Mouse (Mus musculus) limb, embryonic 13.5 days (tissue): ENCODE measurements at regions not wholly inside any gene's neighbourhood (a gene's known extent, or its start where the extent isn't known, plus 50 kb on each side); places are given as distances from the start of the nearest gene placed in this dataset.
A peak's percentile ranks its signal among the peaks of the same experiment; 100 is the strongest.

Source experiments
- ATAC-seq: fragments of 200-750 bp; cut with Nextera tagmentation; 2 replicates; pipeline ENCODE4 v1.8.0; 2017; ENCODE audit warnings: low read depth, moderate number of reproducible peaks, moderate TSS enrichment; ENCODE audit not compliant: low FRiP score
- H3K27ac ChIP-seq: fragments of 300-500 bp; sonication (generic); 2 replicates; pipeline ENCODE4 v1.5.1; 2015; ENCODE audit warnings: inconsistent platforms, mild to moderate bottlenecking, moderate library complexity
- H3K27me3 ChIP-seq: fragments of 300-500 bp; sonication (generic); 2 replicates; pipeline ENCODE4 v1.6.1; 2015; ENCODE audit warnings: mild to moderate bottlenecking, inconsistent platforms
- H3K36me3 ChIP-seq: fragments of 300-500 bp; sonication (generic); 2 replicates; pipeline ENCODE4 v1.6.1; 2015; ENCODE audit warnings: inconsistent platforms, mild to moderate bottlenecking, moderate library complexity
- H3K4me1 ChIP-seq: fragments of 300-500 bp; sonication (generic); 2 replicates; pipeline ENCODE4 v1.6.1; 2015; ENCODE audit warnings: inconsistent platforms
- H3K4me2 ChIP-seq: fragments of 300-500 bp; sonication (generic); replicated peaks from 2 replicates; pipeline ENCODE4 v1.6.1; 2015; ENCODE audit warnings: inconsistent platforms, mild to moderate bottlenecking, moderate library complexity
- H3K4me3 ChIP-seq: fragments of 300-500 bp; sonication (generic); 2 replicates; pipeline ENCODE4 v1.5.1; 2015; ENCODE audit warnings: moderate library complexity, mild to moderate bottlenecking, inconsistent platforms
- H3K9ac ChIP-seq: fragments of 300-500 bp; sonication (generic); 2 replicates; pipeline ENCODE4 v1.6.1; 2015; ENCODE audit warnings: mild to moderate bottlenecking, inconsistent platforms
- H3K9me3 ChIP-seq: fragments of 300-500 bp; sonication (generic); 2 replicates; pipeline ENCODE4 v1.6.1; 2016; ENCODE audit warnings: inconsistent platforms
- WGBS: fragments of 180-500 bp; shearing (Covaris S2); methylation state at CpG from one replicate; pipeline ENCODE4 v1.1.7; 2015; 5-methylcytosine and 5-hydroxymethylcytosine counted together

DNA sequence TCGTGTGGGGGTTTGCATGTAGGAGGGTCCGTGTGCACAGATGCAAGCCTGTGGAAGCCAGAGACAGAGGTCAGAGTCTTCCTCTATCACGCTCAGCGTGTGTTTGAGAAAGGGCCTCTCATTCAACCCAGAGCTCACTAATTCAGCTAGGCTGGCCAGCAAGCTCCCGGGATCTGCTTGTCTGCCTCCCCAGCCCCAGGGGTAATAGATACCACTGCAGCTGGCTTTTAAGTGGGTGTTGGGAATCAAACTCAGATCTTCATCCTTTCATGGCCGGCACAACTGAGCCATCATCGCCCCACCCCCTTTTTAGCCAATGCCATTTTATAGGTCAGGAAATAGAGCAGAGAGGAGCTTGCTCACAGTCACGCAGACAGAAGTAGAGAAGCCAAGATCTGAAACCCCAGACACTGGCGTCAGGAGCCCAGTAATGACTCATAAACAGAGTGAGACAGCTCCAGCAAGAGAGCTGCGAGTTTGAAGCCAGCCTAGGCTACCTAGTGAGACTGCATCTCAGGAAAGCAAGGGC, 80.3 kb downstream of the 1700001O22Rik start:
- peaks cover 80% of the 10 kb centered on the region for H3K4me1 ChIP-seq
- no peak overlapping the region for H3K4me3 ChIP-seq
- H3K27me3 ChIP-seq = no peaks in the 10 kb centered on the region
- no peaks in the 10 kb centered on the region for H3K9me3 ChIP-seq
- no peaks in the 10 kb centered on the region for H3K36me3 ChIP-seq
- no peak overlapping the region for H3K4me2 ChIP-seq
- peak overlapping the region; percentile 98 for H3K27ac ChIP-seq
- 12% methylated on average over 10 of the region's 10 CpGs for WGBS
- peak overlapping the region; percentile 53 for H3K9ac ChIP-seq
- ATAC-seq = no peak

DNA sequence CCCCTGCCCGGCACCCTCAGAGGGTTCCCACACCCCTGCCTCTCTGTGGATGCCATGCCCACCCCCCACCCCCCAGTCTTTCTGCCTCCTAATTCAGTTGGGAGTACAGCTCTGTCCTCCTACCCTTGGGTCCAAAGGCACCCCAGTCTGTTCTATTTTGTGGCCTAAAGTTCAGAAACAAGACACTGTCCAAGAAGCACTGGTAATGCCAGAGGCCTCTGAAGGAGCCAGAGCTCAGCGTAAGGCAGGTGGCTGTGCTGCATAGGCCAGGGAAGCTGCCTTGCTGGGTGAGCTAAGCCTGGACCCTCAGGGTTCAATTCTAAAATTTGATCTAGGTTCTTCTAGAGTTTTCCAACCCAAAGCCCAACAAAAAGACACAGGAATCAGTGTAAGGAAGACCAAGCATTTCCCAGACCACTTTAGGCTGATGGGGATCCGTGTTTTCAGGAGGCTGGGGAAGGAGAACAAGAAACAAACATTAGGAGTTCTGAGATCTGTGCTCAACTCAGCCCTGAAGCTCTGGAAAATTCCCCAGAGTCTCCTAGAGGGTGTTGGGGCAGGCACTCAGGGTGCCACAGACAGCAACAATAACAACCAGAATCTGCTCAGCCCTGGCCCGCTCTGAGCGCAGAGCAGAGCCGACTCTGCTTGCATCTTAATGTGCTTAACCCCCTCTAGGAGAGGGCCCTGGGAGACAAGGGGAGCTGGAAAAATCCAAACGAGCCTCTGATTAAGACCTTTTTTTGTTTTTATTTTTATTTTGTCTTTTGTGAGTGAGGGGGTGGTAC, 81.0 kb downstream of the 1700001O22Rik start:
- Histone ChIP-seq H3K36me3 (no peaks in the 10 kb centered on the region), H3K9ac (peak overlapping the region; percentile 53), H3K4me1 (peaks cover 86% of the 10 kb centered on the region), H3K27ac (peak overlapping the region; percentile 98), H3K9me3 (no peaks in the 10 kb centered on the region), H3K27me3 (no peaks in the 10 kb centered on the region), H3K4me2 (peak overlapping the region; percentile 27; the same call in 1 of the 2 replicates), H3K4me3 (no peak overlapping the region)
- no peak for ATAC-seq
- 19% methylated on average over 7 of the region's 7 CpGs for WGBS

DNA sequence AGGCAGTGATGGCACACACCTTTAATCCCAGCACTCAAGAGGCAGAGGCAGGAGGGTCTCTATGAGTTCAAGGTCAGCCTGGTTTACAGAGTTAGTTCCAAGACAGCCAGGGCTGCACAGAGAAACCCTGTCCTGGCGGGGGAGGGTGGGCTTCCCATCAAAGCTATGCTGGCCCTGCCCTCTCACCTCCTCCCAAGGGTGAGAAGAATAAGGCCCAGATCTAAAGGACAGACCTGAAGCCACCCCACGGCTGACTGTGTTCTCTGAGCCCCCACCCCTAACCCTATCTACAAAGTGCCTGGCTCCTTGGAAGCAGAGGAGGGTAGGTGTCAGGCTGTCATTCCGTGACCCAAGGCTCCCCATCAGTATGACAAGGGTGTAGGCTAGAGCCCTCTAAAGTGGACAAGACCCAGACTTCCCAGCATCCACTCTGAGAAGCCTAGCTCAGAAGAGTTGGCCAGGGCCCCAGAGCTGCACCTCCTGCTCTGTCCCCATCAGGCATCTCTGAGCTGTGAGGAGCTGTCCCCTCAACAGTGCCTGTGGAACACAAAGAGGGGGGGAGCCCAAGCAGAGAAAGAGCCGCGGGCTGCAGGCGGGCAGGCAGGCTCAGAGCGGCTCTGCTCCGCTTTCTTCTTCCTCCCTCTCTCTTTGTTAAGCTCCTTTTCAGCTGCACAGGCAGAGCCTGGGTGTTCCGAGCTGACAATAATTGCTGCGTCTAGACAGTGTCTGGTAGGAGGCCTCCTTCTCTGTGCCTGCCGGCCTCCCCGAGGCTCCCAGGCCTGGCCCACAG, 81.8 kb downstream of the 1700001O22Rik start:
- WGBS = 14% methylated on average over 12 of the region's 12 CpGs
- Histone ChIP-seq H3K4me1 (peaks cover 94% of the 10 kb centered on the region), H3K36me3 (no peaks in the 10 kb centered on the region), H3K27ac (peak overlapping the region; percentile 98), H3K9ac (peak overlapping the region; percentile 53; the same call in 1 of the 2 replicates), H3K9me3 (no peaks in the 10 kb centered on the region), H3K4me3 (no peak overlapping the region), H3K27me3 (no peaks in the 10 kb centered on the region), H3K4me2 (peak overlapping the region; percentile 27; the same call in 1 of the 2 replicates)
- peak; percentile 57 for ATAC-seq

DNA sequence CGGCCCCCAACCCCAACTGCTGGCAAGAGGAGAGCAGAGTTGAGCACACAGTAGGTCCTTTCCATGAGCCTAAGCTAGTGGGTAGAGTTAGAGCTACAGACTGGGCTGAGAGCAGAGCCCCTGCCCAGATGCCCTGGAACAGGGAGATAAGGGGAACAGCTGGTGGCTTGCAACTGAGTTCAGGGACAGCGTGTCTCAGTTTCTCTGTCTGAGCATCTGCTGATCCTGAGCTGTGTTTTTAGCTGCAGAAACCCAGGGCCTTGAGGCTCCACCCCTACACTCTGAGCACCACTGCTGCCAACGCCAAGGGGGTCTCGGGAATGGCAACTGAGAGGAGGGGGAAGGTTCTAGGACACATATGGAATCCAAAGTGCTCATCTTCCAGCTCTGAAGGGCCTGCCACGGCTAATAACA, 82.4 kb downstream of the 1700001O22Rik start:
- Histone ChIP-seq H3K27ac (peak overlapping the region; percentile 98), H3K36me3 (no peaks in the 10 kb centered on the region), H3K4me1 (peaks cover 95% of the 10 kb centered on the region), H3K27me3 (no peaks in the 10 kb centered on the region), H3K9ac (peak overlapping the region; percentile 69; the same call in 1 of the 2 replicates), H3K4me3 (no peak overlapping the region), H3K9me3 (no peaks in the 10 kb centered on the region), H3K4me2 (no peak overlapping the region)
- 74% methylated on average over 5 of the region's 5 CpGs for WGBS
- ATAC-seq = no peak

DNA sequence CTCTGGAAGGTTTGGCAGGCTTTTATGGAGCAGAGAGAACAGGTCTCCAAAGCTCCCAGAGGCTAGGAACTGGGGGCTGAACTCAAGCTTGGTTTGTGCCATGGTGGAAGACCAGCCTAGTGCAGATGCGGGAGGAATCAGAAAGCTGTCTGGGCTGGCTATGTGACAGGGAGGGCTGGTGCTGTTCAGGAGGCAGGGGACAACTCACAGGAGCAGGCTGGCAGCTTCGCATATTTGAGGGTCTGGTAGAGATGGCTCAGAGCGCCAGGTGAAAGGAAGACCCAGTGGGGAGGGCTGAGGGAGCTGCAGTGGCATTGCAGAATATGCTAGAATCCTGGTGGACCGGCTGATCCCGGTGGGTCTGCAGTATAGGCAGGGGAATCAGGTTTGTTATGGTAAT, 83.2 kb downstream of the 1700001O22Rik start:
- Histone ChIP-seq H3K4me2 (peak overlapping the region; percentile 73), H3K9ac (peak overlapping the region; percentile 69), H3K4me3 (peak overlapping the region; percentile 39; the same call in 1 of the 2 replicates), H3K27me3 (no peaks in the 10 kb centered on the region), H3K9me3 (no peaks in the 10 kb centered on the region), H3K36me3 (no peaks in the 10 kb centered on the region), H3K27ac (peak overlapping the region; percentile 98), H3K4me1 (peaks cover 93% of the 10 kb centered on the region)
- no peak for ATAC-seq
- WGBS = 41% methylated on average over 5 of the region's 5 CpGs

DNA sequence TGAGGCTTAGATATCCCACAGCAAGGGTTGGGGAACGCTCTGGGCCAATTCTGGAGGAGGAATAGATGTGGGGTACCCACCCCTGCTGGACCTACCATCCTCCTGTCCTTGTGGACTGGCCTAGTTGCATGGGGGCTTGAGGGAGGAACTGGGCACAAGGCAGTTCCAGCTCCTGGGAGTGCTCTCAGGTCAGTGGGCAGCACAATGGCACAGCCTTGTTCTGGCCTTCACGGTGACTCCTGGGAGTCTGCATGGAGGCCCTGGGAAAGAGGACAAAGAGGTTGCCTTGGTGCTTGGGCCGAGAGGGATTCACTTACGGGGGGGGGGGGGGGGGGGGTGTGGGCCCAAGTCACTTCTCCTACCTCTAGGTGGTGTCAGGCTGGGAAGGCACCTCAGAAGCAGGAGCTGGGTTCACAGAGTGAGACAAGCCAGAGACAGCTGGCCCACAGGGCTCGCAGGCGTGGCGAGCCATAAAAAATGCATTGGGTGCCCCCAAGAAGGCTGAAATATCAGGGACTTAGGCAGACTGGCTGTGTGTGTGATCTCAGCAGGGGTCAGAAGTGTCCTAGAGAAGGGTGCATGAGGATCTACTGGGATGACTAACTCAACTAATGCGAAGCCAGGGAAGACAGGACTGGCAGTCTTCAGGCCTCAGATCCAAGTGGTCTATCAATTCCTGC, 83.7 kb downstream of the 1700001O22Rik start:
- H3K4me2 ChIP-seq = peak overlapping the region; percentile 73
- no peaks in the 10 kb centered on the region for H3K27me3 ChIP-seq
- peak overlapping the region; percentile 69 for H3K9ac ChIP-seq
- H3K9me3 ChIP-seq = no peaks in the 10 kb centered on the region
- H3K4me1 ChIP-seq = peaks cover 88% of the 10 kb centered on the region
- WGBS = 16% methylated on average over 8 of the region's 8 CpGs
- no peaks in the 10 kb centered on the region for H3K36me3 ChIP-seq
- H3K27ac ChIP-seq = peak overlapping the region; percentile 98
- H3K4me3 ChIP-seq = peak overlapping the region; percentile 39
- no peak for ATAC-seq

DNA sequence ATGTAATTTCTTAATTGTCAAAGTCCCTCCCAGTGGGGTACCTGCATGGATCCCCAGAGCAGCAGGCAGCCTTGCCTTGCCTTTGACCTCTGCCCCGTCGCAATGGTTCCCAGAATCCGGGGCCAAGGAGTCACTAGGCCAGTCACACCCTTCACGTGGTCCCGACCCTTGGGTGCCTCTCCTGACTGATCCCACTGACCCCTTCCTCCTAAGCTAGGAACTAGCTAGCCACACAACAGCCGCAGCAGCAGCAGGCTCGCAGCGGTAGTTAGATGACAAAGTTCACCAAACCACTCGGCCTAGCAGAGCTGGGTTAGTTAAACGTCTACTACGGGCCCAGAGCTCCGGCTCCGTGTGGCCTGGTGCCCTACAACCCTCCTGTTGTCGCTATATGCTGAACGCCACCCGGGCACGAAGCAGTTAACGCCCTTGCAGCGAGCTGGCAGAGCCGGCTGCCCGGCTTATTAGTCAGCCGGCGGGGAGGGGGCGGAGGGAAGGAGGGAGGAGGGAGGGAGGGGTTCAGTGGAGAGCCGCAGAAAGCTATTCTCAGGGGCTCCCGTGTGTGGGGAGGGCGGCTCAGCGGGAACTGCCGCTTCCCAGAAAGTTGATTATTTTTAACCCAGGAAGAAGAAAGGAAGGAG, 84.6 kb downstream of the 1700001O22Rik start:
- peak overlapping the region; percentile 98 for H3K27ac ChIP-seq
- under 1% methylated on average over 28 of the region's 29 CpGs for WGBS
- H3K4me1 ChIP-seq = peaks cover 82% of the 10 kb centered on the region
- H3K9ac ChIP-seq = peak overlapping the region; percentile 69
- peak overlapping the region; percentile 73 for H3K4me2 ChIP-seq
- H3K4me3 ChIP-seq = peak overlapping the region; percentile 39
- H3K27me3 ChIP-seq = no peaks in the 10 kb centered on the region
- no peaks in the 10 kb centered on the region for H3K9me3 ChIP-seq
- ATAC-seq = peak; percentile 21
- no peaks in the 10 kb centered on the region for H3K36me3 ChIP-seq

DNA sequence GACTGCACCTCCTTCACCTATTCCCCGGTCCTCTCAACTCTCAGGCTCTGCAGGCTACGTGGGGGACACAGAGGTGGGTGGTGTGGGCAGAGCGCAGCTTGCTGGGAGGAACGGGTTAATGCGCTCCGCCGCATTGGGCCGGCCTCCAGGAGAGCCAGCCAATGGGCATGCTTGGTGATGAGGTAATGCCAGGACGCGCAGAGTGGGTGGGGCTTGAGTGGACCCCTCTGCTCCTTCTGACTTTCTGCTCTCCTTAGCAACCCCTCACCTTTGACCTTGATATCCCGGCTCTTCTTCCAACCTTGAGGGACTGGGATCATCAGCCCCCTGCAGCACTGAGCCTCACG, 85.2 kb downstream of the 1700001O22Rik start:
- Histone ChIP-seq H3K27ac (peak overlapping the region; percentile 98), H3K4me2 (peak overlapping the region; percentile 73), H3K9me3 (no peaks in the 10 kb centered on the region), H3K4me1 (peaks cover 82% of the 10 kb centered on the region), H3K9ac (peak overlapping the region; percentile 69; the same call in 1 of the 2 replicates), H3K27me3 (no peaks in the 10 kb centered on the region), H3K4me3 (peak overlapping the region; percentile 39), H3K36me3 (no peaks in the 10 kb centered on the region)
- WGBS = 1% methylated on average over 12 of the region's 12 CpGs
- ATAC-seq = peak; percentile 65

DNA sequence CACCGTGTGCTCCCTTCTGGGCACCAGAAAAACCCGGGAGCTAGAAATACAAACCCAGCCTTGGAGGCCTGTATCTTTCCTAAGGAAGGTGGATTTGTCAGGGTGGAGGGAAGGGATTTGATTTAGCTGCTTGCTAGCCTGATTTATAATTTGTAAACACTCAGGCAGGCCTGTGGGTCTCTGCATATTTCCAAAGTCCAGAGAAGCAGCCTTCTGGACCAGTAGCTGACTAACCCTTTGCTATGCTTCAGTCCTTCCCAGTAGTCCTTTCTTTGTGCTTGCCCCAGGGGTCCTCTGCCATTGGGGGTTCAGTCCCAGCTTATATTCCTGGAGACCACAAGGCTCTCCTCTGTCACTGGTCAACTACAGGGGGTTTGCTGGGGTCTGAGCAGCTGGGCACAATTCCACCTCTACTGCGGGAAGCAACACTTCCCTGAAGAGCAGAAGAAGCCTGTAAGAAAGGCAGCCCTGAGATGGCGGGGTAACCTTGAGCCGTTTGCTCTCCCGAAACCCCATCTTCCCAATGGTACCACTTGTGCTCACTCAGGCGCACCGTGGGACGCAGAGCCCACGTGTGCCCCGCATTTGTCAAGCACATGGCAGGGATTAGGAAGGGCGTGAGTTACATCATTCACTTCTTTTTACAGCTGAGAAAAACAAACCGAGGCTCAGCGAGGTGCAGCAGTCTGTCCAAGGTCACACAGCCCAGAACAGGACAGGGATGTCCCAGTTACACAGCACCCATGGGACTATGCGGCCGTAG, 85.7 kb downstream of the 1700001O22Rik start:
- H3K36me3 ChIP-seq = no peaks in the 10 kb centered on the region
- H3K4me2 ChIP-seq = peak overlapping the region; percentile 73
- H3K27me3 ChIP-seq = no peaks in the 10 kb centered on the region
- H3K9ac ChIP-seq = peak overlapping the region; percentile 59
- peak overlapping the region; percentile 17 for H3K4me3 ChIP-seq
- ATAC-seq = no peak
- H3K4me1 ChIP-seq = peaks cover 82% of the 10 kb centered on the region
- H3K9me3 ChIP-seq = no peaks in the 10 kb centered on the region
- H3K27ac ChIP-seq = peak overlapping the region; percentile 98
- 8% methylated on average over 16 of the region's 16 CpGs for WGBS

DNA sequence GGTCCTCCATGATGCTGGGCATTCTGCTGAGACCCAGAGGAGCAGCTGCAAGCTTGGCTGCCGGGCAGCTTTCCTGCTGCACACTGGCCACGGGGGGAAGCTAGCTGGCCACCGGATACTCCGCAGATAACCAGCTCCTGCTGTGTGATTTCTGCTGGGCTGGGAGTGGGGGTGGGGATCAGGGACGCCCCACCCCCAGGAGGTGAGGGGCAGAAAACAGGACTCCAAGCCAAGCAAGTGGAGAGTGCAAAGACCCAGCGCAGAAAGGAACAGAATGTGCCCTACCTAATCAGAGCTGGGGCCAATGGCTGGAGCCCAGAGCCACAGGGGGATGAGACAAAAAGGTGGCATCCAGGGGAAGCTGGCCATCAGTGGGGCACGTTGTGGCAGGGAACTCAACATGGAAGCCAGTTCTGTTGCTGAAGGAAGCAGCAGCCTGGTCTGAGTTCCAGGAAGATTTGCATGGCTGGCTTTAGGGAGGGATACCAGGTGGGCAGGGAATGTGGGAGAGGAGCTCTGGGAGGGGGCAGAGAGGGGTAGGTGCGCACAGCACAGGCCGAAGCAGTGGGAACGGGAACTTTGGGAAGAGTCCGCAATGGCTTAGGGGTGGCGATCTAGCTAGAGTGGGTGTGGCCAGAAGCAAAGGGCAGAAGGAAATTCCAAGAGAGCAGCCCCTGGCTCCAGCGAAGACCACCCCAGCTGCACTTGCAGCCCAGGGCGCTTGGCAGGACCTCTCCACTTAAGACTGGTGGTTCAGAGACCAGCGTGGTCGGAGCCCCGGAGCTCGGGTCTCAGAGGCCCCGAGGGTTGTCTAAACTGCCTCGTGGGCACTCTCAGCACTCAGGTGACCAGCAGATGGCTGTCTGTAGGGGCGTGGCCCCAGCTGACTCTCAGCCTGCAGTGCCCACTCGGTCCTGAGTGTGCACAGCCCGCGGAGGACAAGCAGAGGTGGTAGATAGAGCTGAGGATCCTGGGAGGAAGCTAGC, 86.6 kb downstream of the 1700001O22Rik start:
- Histone ChIP-seq H3K4me1 (peaks cover 81% of the 10 kb centered on the region), H3K9ac (peak overlapping the region; percentile 59)

More for the DNA sequence above, 86.6 kb downstream of the 1700001O22Rik start:
- Histone ChIP-seq H3K9me3 (no peaks in the 10 kb centered on the region), H3K27me3 (no peaks in the 10 kb centered on the region), H3K4me2 (peak overlapping the region; percentile 73), H3K36me3 (no peaks in the 10 kb centered on the region), H3K27ac (peak overlapping the region; percentile 98), H3K4me3 (peak overlapping the region; percentile 17; the same call in 1 of the 2 replicates)
- 4% methylated on average over 24 of the region's 24 CpGs for WGBS
- no peak for ATAC-seq
